Mouse (Mus musculus) brain, embryonic 14.5 days (tissue): ENCODE data around the gene Ngdn. TPM values are rescaled to one million over a fixed set of nuclear protein-coding genes. Genes with fewer than 3 reads are reported as not detected.
"Not testable (repeated sequence)": the region's sequence is repeated elsewhere in the genome, so short reads cannot be mapped to it uniquely, and the experiment has no call there.

Experiments
- DNase-seq: peaks from one replicate; pipeline ENCODE4 v3.0.0-alpha.2; 2011; ENCODE audit warnings: low read depth
- CTCF ChIP-seq: fragments of 200-500 bp; IDR thresholded peaks from 2 replicates; pipeline ENCODE4 v1.5.1; 2012; ENCODE audit warnings: inconsistent platforms, mild to moderate bottlenecking, moderate library complexity, borderline replicate concordance; ENCODE audit not compliant: insufficient read depth, insufficient read length; ENCODE audit errors: extremely low read depth
- POLR2A ChIP-seq: fragments of 200-500 bp; IDR thresholded peaks from 2 replicates; pipeline ENCODE4 v1.6.1; 2012; ENCODE audit warnings: mild to moderate bottlenecking, inconsistent platforms, borderline replicate concordance; ENCODE audit not compliant: poor library complexity, insufficient read depth, insufficient read length, severe bottlenecking; ENCODE audit errors: extremely low read depth
- polyA plus RNA-seq: library from polyadenylated mRNA; depleted of rRNA; stranded (reverse); fragments of >200 nt; gene quantifications from 2 replicates; pipeline ENCODE4 v1.2.3, GENCODE M21; 2012

Ngdn gene
- polyA plus RNA-seq, 1 experiment, result 44.4 TPM

DNA sequence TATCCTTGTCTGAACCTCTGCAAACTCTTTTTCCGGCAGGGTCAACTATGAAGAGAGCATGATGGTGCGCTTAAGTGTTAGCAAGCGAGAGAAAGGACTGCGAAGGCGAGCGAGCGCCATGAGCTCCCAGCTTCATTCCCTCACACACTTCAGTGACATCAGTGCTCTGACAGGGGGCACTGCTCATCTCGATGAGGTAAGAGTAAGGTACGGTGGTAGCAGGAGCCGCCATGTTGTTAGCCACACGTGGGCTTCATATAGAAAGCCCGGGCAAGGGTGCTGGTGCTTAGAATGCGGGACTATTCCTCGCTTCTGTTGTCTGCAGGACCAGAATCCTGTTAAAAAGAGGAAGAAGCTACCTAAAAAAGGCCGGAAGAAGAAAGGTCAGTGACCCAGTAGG lies 7.8 kb downstream of the Ngdn start:
- TF ChIP-seq POLR2A (no peak), CTCF (no peak)

GRCm38 (mm10) chr14:55024236-55024635 lies 9.0 kb downstream of the Ngdn start:
- peak; percentile 89 for DNase-seq
- TF ChIP-seq CTCF (peak; percentile 82; the same call in 1 of the 2 replicates), POLR2A (no peak)

More for the DNA sequence above, 7.8 kb downstream of the Ngdn start:
- no peak for DNase-seq

DNA sequence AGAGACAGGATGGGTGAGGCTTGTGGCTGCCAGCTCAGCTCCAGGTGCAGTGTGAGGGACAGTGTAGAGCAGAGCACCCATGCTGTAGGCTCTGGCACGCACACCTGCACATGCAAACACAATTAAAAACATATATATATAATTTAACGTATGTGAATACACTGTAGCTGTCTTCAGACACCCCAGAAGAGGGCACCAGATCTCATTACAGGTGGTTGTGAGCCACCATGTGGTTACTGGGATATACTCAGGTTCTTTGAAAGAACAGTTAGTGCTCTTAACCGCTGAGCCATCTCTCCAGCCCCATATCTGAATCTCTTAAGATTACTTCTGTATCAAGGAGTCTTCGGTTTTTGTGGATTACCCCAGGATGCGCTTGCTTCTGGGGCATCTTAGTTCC lies 10.3 kb downstream of the Ngdn start:
- no peak for DNase-seq

DNA sequence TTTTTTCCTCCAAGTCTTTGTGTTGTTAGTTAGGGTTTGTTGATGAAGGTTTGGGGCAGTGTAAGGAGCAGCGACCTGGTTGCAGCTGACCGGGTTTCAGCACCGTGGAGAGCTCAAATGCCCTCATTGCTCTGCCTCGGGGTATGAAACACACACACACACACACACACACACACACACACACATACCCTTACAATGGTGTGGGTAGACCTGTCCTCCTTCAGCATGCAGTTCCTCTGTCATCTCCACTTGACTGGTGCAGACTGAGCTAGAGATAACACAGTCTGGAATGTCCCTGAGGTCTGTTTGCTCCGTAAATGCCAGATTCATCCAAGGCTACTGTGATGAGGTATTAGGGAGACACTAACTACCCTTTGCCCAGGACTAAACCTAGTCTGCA lies 12.0 kb downstream of the Ngdn start:
- TF ChIP-seq POLR2A (no peak), CTCF (no peak)
- DNase-seq, result no peak

More for the DNA sequence above, 10.3 kb downstream of the Ngdn start:
- no peak for TF ChIP-seq POLR2A
- TF ChIP-seq CTCF, result no peak

- peak; percentile 33; the same call in 1 of the 2 replicates for TF ChIP-seq CTCF
- no peak for TF ChIP-seq POLR2A
- peak; percentile 89 for DNase-seq
Measured at GRCm38 (mm10) chr14:55027653-55028052, 12.4 kb downstream of the Ngdn start.

DNA sequence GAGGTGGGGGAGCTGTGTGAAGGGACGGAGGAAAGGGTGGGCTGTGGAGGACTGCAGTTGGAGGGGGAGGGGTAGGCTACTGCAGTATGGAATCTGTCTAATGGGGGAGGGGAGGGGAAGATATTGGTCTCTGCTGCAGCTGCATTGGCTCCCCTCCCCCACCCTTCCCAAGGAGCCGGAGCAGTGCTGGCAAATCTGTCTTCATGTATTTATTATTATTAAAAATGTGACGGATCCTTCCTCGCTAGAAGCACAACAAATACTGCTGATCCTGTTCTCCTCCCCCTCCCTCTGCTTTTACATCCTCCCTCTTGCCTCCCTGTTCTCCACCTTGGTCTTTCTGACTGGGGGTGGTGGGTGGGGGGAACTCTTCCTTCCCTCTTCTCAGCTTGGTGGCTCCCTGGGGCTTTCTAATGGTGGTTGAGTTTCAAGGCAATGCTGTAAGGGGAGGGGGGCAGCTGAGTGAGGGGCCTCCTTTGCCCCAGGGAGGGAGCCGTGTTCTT lies 13.1 kb downstream of the Ngdn start:
- TF ChIP-seq CTCF (no peak), POLR2A (no peak)
- DNase-seq, result peak; percentile 95

DNA sequence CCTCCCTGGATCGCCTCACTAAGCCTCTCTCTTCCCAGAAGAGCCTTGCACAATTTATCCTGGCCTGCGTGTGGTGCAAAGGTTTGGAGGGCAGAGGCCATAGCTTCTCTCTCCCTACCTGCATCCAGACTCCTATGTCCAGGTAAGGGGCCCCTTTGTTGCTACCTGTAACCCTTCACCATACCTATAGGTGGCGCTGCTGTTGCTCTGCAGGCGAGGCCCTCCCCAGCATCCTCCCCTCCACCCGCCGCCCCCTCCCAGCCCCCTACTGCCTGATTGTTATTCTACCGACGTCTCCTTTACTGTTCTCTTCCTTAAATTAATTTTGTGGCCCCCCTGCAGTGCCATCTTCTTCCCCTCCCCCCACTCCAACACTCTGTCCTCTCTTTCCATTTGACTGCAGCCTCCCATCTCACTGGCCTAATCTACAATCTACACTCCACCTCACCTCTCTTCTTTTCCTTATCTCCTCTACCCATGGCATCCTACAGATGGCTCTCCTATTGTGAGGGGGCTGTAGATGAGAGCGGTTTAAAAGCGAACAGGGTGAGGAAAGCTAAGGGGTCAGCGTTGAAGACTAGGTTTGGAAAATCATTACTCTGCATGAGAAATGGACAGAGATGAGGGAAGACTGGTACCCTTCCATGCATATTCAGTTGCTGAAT lies 13.9 kb downstream of the Ngdn start:
- TF ChIP-seq POLR2A (no peak), CTCF (peak; percentile 68)
- peak; percentile 86 for DNase-seq

DNA sequence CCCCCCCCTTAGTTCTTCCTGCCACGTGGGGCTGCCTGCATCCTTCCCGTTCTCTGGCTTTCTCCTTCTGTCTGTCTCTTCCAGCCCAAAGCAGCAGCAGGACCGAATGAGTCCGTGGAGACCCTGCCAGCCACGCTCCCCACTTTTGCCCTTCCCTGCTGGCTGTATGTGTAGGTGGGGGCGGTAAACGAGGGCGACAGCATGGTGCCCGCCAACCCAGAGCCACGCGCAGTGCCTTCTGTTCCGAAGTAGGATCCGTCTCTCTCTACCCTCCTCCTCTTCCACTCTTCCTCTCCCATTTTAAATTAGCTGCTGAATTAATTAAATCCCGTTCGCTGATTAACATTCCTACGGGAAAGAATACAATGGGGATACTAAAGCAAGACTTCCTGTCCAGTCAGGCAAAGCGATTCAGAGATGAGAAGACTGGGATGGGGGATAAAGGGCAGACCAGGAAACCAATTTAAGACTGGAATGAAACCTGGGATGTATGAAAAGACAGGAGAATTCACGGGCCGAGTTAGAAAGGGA lies 17.5 kb downstream of the Ngdn start:
- peak; percentile 85 for DNase-seq
- TF ChIP-seq POLR2A, result no peak
- TF ChIP-seq CTCF, result no peak

DNA sequence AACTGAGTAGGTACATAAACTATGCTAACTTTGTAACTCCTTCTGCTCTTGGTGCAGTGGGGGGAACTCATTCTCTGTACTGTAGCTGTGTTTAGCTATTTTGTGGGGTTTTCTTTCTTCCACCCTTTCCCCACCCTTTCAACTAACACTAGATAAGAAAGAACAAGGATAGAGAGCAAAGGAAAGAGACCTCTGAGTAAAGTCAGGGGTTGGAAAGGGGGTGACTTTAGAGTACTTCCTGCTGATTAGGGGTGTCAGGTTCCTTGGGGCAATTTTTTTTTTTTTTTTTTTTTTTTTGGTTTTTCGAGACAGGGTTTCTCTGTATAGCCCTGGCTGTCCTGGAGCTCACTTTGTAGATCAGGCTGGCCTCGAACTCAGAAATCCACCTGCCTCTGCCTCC lies 28.4 kb downstream of the Ngdn start:
- not testable (repeated sequence) for DNase-seq

DNA sequence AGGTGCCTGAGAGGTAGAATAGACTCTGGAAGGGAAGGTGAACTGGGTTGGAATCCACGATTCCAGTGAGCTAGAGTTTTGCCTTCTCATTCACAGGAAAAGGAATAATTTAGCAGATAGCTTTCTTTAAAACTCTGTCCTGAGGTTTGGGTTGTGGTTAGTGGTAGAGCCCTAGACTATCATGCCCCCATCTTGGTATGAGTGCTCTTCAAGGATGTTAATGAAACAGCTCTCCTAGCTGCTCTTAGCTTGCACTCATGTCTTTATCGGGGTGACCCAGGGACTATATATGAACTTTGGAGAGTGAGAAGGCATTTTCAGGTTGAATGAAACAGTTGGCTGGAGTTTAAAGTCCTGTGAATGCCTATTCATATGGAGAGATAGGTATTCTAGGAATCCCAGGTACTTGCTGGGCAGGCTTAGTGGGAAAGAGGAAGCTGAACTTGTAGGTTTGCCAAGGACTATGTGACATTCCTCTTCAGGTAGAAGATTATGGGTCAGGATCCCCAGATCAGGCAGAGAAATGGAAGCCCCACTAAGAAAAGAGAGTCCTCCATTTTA lies 32.8 kb downstream of the Ngdn start:
- TF ChIP-seq CTCF (no peak), POLR2A (no peak)
- no peak for DNase-seq

DNA sequence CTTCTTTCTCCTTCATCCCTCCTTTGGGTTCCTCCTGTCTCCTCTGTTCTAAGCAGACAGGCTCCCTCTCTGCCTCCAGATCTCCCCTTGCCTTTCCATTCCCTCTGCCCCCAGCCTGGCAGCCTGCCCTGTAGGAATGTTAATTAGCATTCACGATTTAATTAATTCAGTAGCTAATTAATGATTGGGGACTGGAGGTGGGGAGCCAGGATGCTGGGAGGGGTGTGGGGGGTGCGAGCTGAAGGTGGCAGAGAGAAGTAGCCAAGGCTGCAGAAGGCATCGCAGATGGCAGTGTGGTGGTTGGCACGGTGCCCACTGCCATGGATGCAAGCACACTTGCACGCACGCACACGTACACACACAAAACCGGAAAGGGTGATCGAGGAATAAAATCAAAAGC lies 37.2 kb downstream of the Ngdn start:
- peak; percentile 99 for DNase-seq
- TF ChIP-seq CTCF, result no peak
- TF ChIP-seq POLR2A, result no peak

DNA sequence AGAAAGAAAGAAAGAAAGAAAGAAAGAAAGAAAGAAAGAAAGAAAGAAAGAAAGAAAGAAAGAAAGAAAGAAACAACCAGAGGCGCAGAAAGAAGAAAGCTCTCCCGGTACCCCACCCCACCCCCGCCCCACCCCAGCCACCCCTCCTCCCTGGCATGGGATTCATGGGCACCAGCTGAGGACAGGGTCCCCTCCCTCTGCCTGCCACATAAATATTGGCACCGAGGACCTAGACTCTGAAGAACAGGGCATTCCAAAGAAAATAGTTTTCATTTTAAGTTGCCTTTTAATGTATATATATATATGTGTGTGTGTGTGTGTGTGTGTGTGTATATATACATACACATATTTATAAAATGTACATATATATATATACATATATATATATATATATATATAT lies 37.8 kb downstream of the Ngdn start:
- peak; percentile 88 for DNase-seq
- no peak for TF ChIP-seq CTCF

- peak; percentile 98 for DNase-seq
- TF ChIP-seq CTCF (no peak), POLR2A (no peak)
Measured at GRCm38 (mm10) chr14:55053708-55054190, 38.5 kb downstream of the Ngdn start.
